Mouse (Mus musculus) gastrocnemius, postnatal 10 days (tissue): ENCODE measurements around the gene Olfr273. TPM values are rescaled to one million over a fixed set of nuclear protein-coding genes. Genes with fewer than 3 reads are reported as not detected.
"Not testable (repeated sequence)": the region's sequence is repeated elsewhere in the genome, so short reads cannot be mapped to it uniquely, and the experiment has no call there.

ENCODE experiments used
- DNase-seq: peaks from one replicate; pipeline ENCODE4 v3.0.0; 2021; ENCODE audit warnings: mixed read lengths
- long read RNA-seq, 2 experiments: library from polyadenylated mRNA; stranded (forward); transcript quantifications; one replicate each; pipeline ENCODE4 v2.0.0; 2021
- total RNA-seq, 2 experiments: library from RNA; stranded (reverse); gene quantifications; 2 replicates each; pipeline ENCODE4 v1.2.3; 2021

The Olfr273 gene
- total RNA-seq: not detected
- long read RNA-seq, experiment 1: 0 reads
- long read RNA-seq, experiment 2: 0 reads

DNA sequence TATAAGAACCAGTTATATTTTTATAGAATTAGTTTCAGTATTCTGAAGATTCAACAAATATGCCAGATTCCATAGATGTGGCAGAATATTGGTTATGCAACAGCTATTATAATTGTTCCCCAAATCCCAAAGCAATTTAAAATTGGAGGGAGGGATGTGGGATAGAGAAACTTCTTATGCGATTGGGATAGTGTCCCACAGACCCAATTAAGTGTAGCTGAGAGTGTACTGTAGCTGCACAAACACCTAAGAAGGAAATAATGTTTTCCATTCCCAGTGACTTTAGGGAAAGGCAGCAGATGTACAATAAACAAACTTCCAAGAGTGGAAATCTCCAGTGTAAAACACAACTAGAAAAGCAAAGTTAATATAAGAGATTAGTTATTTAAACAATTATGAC, at the start of gene Olfr273:
Olfr273 (minus strand) TSS at position 101 of the 400 bp plus-strand sequence.
- no peak for DNase-seq

DNA sequence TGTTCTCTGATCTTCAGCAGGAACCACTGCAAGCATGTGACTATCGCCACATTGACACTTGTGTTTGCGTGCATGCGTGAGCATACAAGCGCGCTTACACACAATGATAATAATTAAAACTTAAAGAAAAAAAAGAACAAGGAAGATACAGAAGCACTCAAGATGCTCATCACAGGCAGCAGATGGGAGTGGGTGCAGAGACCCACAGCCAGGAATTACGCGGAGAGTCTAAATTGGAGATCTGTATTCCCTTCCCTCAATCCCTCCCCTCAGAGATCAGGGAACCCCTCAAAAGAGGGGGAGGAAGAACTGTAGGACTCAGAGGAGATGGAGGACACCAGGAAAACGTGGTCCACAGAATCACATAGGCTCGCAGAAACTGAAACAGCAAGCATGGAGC, 5.1 kb upstream of the Olfr273 start:
- DNase-seq: no peak

DNA sequence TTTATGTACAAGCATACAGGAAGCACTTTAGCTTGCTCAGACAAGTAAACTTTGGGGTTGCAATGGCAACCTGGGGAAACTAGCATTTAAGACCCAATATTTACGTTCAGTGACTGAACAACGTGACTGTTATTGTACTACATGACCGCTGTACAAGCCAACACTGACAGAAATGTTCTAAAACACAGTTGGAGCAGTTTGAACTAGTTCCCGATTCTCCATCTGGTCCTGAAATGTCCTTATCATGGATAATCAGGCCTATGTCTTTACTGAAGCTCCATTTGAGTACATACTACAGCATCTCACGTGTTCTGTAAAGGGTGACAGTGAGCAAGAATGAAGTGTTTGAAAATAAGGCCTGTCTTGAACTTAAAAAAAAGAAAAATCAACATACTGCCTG, 9.4 kb downstream of the Olfr273 start:
- no peak for DNase-seq

DNA sequence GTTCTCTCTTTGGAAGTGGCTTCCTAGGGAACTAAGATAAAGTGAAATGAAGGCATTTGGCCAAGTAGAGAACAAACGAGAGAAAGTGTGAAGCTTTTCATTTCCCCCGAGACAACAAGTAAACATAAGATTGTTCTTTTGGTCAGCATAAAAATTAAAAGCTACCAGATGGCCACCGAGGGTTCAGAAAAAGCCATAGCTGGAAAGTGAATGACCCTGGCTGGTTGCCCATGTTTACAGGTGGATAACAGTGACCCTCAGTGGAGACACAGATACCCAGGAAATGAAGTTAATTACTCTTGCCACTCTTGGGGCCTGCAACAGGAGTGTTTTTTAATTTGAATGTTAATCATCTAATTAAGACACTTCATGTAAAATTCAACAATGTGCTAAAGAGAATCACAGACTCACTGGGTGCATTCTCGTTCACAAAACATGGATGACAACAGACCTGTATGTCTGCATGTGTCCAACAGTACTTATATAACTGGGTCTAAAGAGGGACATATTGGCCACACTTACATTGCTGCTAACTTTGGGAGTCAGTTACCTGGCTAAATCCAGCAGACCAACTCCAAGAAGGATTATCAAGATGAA, 9.9 kb downstream of the Olfr273 start:
- DNase-seq: no peak

DNA sequence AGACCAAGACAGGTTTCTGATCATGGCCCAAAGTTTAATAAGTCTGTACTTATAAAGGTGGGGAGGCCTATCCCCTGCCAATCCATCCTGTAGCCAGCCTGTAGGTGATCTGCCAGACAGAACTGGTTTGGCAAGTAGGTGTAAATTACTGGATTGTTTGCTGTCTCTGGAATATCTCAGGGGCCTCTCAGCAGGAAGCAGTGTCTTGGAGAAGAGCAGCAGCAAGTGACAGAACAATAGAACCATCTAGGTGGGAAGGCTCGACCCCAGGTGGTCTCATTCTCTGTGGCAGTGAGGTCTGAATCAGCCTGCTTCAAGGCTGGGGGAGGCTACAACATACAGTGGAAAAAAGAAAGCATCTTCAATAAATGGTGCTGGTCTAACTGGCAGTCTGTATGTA, 13.6 kb downstream of the Olfr273 start:
- DNase-seq: not testable (repeated sequence)

DNA sequence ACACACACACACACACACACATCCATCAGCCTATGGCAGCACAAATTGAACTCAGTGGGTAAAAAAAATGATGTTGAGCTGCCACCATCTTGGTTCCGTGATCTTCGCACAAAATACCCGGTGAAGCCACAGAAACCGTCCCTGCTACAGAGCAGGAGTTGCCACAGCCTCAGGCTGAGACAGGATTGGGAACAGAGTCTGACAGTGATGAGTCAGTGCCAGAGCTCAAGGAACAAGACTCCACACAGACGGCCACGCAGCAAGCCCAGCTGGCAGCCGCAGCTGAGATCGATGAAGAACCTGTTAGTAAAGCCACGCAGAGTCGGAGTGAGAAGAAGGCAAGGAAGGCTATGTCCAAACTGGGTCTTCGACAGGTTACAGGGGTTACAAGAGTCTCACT, 37.7 kb downstream of the Olfr273 start:
- no peak for DNase-seq

DNA sequence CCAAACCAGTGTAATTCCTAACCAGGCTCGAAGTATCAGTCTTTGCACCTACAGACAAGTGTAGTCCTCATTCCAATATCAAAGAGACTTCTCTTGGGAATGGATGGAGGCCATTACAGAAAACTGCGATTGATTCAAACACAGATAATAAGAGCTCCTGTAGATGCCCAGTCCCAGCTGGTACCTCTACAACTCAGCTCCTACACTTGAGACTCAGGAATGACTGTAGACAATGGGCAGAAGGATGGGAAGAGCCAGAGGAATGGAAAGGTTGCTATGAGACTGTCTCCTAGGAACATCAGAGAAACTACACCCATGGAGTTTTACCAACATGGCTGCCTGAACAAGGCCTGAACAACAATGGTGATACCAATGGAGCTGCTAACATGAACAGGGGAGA, 44.7 kb downstream of the Olfr273 start, which contains the start of gene Olfr275:
Olfr275 (plus strand) TSS at position 301 of the 400 bp plus-strand sequence.
- DNase-seq: no peak

DNA sequence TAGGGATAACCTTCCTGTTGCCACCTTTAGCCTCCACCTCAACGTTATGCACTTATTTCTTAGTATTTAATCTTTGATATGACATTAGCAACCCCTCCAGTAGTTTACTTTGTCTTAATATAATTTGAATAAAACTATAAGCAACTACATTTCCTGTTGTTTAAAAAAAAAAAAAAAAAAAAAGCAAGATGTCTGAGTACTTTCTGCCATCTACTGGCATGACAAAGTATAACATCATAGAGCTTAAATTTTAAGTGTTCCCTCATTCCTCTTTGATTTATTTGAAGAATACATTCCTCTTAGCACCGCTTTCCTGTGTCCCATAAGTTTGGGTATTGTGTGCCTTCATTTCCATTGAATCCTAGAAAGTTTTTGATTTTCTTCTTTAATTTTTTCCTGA, 47.2 kb downstream of the Olfr273 start:
- no peak for DNase-seq

Other genes starting within 250 kb of the Olfr273 start
- not detected for gene Olfr275, start 44.6 kb downstream of the Olfr273 start, total RNA-seq
- not detected for gene Olfr272, start 59.9 kb upstream of the Olfr273 start, total RNA-seq
- gene Olfr270, start 105.3 kb upstream of the Olfr273 start, total RNA-seq: not detected
- not detected for gene Nipsnap3a, start 130.0 kb upstream of the Olfr273 start, total RNA-seq
- 10 to 100 TPM in 1 of 2 experiments, 1 to 10 TPM in 1; 9.6 to 11.6 TPM for gene Nipsnap3b, start 152.6 kb upstream of the Olfr273 start, total RNA-seq